7 mouse cellular contexts compared by ENCODE assay signal in the genomic region with DNA sequence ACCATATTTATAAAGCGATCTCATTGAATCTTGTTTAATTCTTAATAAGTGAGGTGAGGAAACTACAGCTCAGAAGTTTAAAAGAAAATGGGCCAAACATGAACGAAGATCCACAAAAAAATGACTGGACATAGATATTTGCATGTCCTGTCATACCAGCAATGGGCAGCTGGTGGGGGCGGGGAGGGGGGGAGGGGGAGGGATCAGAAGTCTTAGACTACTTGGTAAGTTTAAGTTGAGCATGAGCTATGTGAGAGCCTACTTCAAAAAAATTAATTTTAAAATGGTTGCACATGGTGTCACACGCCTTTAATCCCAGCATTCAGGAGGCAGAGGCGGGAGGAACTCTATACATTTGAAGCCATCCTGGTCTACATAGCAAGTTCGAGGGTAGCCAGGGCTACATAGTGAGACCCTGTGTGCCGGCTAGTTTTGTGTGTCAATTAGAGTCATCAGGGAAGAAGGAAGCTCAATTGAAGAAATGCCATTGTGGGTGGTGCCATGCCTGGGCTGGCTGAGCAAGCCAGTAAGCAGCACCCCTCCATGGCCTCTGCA. TPM values are rescaled to one million over a fixed set of nuclear protein-coding genes. Genes with fewer than 3 reads are reported as not detected.
DNase-seq lines count a peak whose midpoint lies in the region; ATAC-seq and TF ChIP-seq lines count a peak whose summit lies in the region.

No protein-coding gene starts in this region.

- H3K4me1 ChIP-seq in lung, postnatal 0 days (ENCODE audit: insufficient read depth, low read depth, low read length): peaks cover 4% of the 10 kb centered on the region; the same call in 1 of the 2 replicates
- H3K4me1 ChIP-seq in forebrain, embryonic 10.5 days: peaks cover 12% of the 10 kb centered on the region
- H3K4me1 ChIP-seq in limb, embryonic 12.5 days (replicated peaks): peaks cover 13% of the 10 kb centered on the region
- H3K4me1 ChIP-seq in stomach, embryonic 16.5 days (ENCODE audit: control insufficient read depth, insufficient read depth, low read length): peaks cover 11% of the 10 kb centered on the region

- DNase-seq in lung, postnatal 0 days (ENCODE audit: low spot score): no peak
- DNase-seq in lung, postnatal 25 days (ENCODE audit: low spot score): no peak
- DNase-seq in forebrain, embryonic 10.5 days (ENCODE audit: extremely low spot score, low spot score): peak; percentile 14
- DNase-seq in spleen, postnatal 14 days (ENCODE audit: low spot score in 2 of 2): no peak
- DNase-seq in frontal cortex, postnatal 14 days (ENCODE audit: low spot score in 2 of 2): no peak

- peak overlapping the region; percentile 73; the same call in 1 of the 2 replicates for H3K9ac ChIP-seq in lung, postnatal 0 days (replicated peaks; ENCODE audit: low read depth)
- no peak overlapping the region for H3K9ac ChIP-seq in limb, embryonic 12.5 days (replicated peaks)
- no peak overlapping the region for H3K9ac ChIP-seq in stomach, embryonic 16.5 days (ENCODE audit: low read length)

- peak overlapping the region; percentile 86; the same call in 1 of the 2 replicates for H3K4me2 ChIP-seq in lung, postnatal 0 days (replicated peaks; ENCODE audit: low read depth, low read length)
- H3K4me2 ChIP-seq in limb, embryonic 12.5 days: peak overlapping the region; percentile 90; the same call in 1 of the 2 replicates
- peak overlapping the region; percentile 41; the same call in 1 of the 2 replicates for H3K4me2 ChIP-seq in stomach, embryonic 16.5 days (ENCODE audit: low read depth, low read length)

- 62% methylated on average over 7 of the region's 7 CpGs for WGBS in lung, postnatal 0 days
- WGBS in forebrain, embryonic 10.5 days: 63% methylated on average over 7 of the region's 7 CpGs
- 58% methylated on average over 7 of the region's 7 CpGs for WGBS in limb, embryonic 12.5 days
- WGBS in stomach, embryonic 16.5 days: 63% methylated on average over 7 of the region's 7 CpGs

- no peak for TF ChIP-seq EP300 in lung, postnatal 0 days (IDR thresholded peaks at IDR 0.05)

- TF ChIP-seq CTCF in lung, postnatal 0 days (IDR thresholded peaks at IDR 0.05): no peak

- no peaks in the 10 kb centered on the region for H3K27me3 ChIP-seq in lung, postnatal 0 days (replicated peaks; ENCODE audit: insufficient read depth, low read length)
- H3K27me3 ChIP-seq in forebrain, embryonic 10.5 days (ENCODE audit: poor library complexity, severe bottlenecking): no peaks in the 10 kb centered on the region
- no peaks in the 10 kb centered on the region for H3K27me3 ChIP-seq in limb, embryonic 12.5 days
- H3K27me3 ChIP-seq in stomach, embryonic 16.5 days (ENCODE audit: control insufficient read depth, insufficient read depth, low read length): no peaks in the 10 kb centered on the region

- H3K27ac ChIP-seq in lung, postnatal 0 days (ENCODE audit: low read length): peak overlapping the region; percentile 85; the same call in 1 of the 2 replicates
- peak overlapping the region; percentile 99 for H3K27ac ChIP-seq in forebrain, embryonic 10.5 days
- H3K27ac ChIP-seq in limb, embryonic 12.5 days: no peak overlapping the region
- no peak overlapping the region for H3K27ac ChIP-seq in stomach, embryonic 16.5 days (ENCODE audit: low read length)

- peak overlapping the region; percentile 93 for H3K4me3 ChIP-seq in lung, postnatal 0 days (ENCODE audit: low read depth, low read length)
- peak overlapping the region; percentile 76 for H3K4me3 ChIP-seq in forebrain, embryonic 10.5 days
- H3K4me3 ChIP-seq in limb, embryonic 12.5 days (replicated peaks): peak overlapping the region; percentile 93
- H3K4me3 ChIP-seq in stomach, embryonic 16.5 days (replicated peaks; ENCODE audit: low read length): peak overlapping the region; percentile 68

- no peaks in the 10 kb centered on the region for H3K9me3 ChIP-seq in lung, postnatal 0 days (ENCODE audit: low read length)
- H3K9me3 ChIP-seq in forebrain, embryonic 10.5 days: no peaks in the 10 kb centered on the region
- H3K9me3 ChIP-seq in limb, embryonic 12.5 days: no peaks in the 10 kb centered on the region
- no peaks in the 10 kb centered on the region for H3K9me3 ChIP-seq in stomach, embryonic 16.5 days (replicated peaks; ENCODE audit: control insufficient read depth, low read length)

- H3K36me3 ChIP-seq in lung, postnatal 0 days (ENCODE audit: insufficient read depth, low read length): peaks cover 19% of the 10 kb centered on the region; the same call in 1 of the 2 replicates
- peaks cover 31% of the 10 kb centered on the region for H3K36me3 ChIP-seq in forebrain, embryonic 10.5 days (replicated peaks)
- H3K36me3 ChIP-seq in limb, embryonic 12.5 days: peaks cover 29% of the 10 kb centered on the region
- H3K36me3 ChIP-seq in stomach, embryonic 16.5 days (ENCODE audit: control insufficient read depth, insufficient read depth, low read length): peaks cover 11% of the 10 kb centered on the region; the same call in 1 of the 2 replicates

- no peak for ATAC-seq in lung, postnatal 0 days
- ATAC-seq in limb, embryonic 12.5 days (ENCODE audit: insufficient number of reproducible peaks, insufficient read depth, low FRiP score, low TSS enrichment, low read depth): 0 out of 2 replicates have a peak, but pooled peaks have one; percentile 23
- no peak; the same call in 1 of the 2 replicates for ATAC-seq in stomach, embryonic 16.5 days (ENCODE audit: insufficient read depth, low FRiP score)

RNA-seq across cellular contexts. Expression of a gene that starts 0.4 kb away (rescaled TPM):
- 39.4 and 44.9 TPM in 2 replicates for polyA plus RNA-seq in lung, postnatal 0 days (2015; fragmentation: Nextera tagmentation; extraction: Ambion mirVana)
- 81.5 and 81.9 TPM in 2 replicates for polyA plus RNA-seq in forebrain, embryonic 10.5 days (2016; fragmentation: Nextera tagmentation; extraction: Ambion mirVana)
- polyA plus RNA-seq in limb, embryonic 12.5 days (2016; fragmentation: Nextera tagmentation; extraction: Ambion mirVana): 79.0 and 83.5 TPM in 2 replicates
- polyA plus RNA-seq in stomach, embryonic 16.5 days (2015; fragmentation: Nextera tagmentation; extraction: Ambion mirVana): 63.5 and 67.6 TPM in 2 replicates

RNA-seq across cellular contexts. Expression of a gene that starts 47.6 kb away (rescaled TPM):
- 3.5 TPM in 2 replicates for polyA plus RNA-seq in lung, postnatal 0 days (2015; fragmentation: Nextera tagmentation; extraction: Ambion mirVana)
- polyA plus RNA-seq in forebrain, embryonic 10.5 days (2016; fragmentation: Nextera tagmentation; extraction: Ambion mirVana): 2.2 and 2.5 TPM in 2 replicates
- polyA plus RNA-seq in limb, embryonic 12.5 days (2016; fragmentation: Nextera tagmentation; extraction: Ambion mirVana): 3.2 TPM in 2 replicates
- 4.3 and 4.7 TPM in 2 replicates for polyA plus RNA-seq in stomach, embryonic 16.5 days (2015; fragmentation: Nextera tagmentation; extraction: Ambion mirVana)

Comparison
In these comparisons a context has a peak if more than half of its experiments do, and no peak if none do; other contexts are left out.
1. H3K27ac ChIP-seq: peak in lung, postnatal 0 days (single experiment) and forebrain, embryonic 10.5 days (single experiment); none in limb, embryonic 12.5 days (single experiment) and stomach, embryonic 16.5 days (single experiment).
2. Peak in every context shown above with its lines, with median percentiles within 50 percentile points of each other: H3K4me2 ChIP-seq and H3K4me3 ChIP-seq.